Mouse (Mus musculus): ENCODE measurements at regions not wholly inside any gene's neighbourhood (a gene's known extent, or its start where the extent isn't known, plus 50 kb on each side); places are given as distances from the start of the nearest gene placed in this dataset.

GRCm38 (mm10) chr16:50700811-50701517 lies 110.0 kb upstream of the Ccdc54 start:
- DNase-seq = no peak

- no peak for DNase-seq
Observed at GRCm38 (mm10) chr16:50700123-50700522, 109.2 kb upstream of the Ccdc54 start.

GRCm38 (mm10) chr16:50697722-50698121 lies 106.8 kb upstream of the Ccdc54 start:
- DNase-seq = no peak

- no peak for DNase-seq
Observed at GRCm38 (mm10) chr16:50696052-50696451, 105.1 kb upstream of the Ccdc54 start.

GRCm38 (mm10) chr16:50694045-50694444 lies 103.1 kb upstream of the Ccdc54 start:
- no peak for DNase-seq

GRCm38 (mm10) chr16:50690818-50691217 lies 99.9 kb upstream of the Ccdc54 start:
- DNase-seq = no peak

GRCm38 (mm10) chr16:50689525-50689924 lies 98.6 kb upstream of the Ccdc54 start:
- DNase-seq = no peak

GRCm38 (mm10) chr16:50688818-50689506 lies 98.0 kb upstream of the Ccdc54 start:
- no peak for DNase-seq

GRCm38 (mm10) chr16:50679698-50680097 lies 88.7 kb upstream of the Ccdc54 start:
- DNase-seq = no peak

- no peak for DNase-seq
Observed at GRCm38 (mm10) chr16:50673339-50673738, 82.4 kb upstream of the Ccdc54 start.

GRCm38 (mm10) chr16:50672713-50673112 lies 81.8 kb upstream of the Ccdc54 start:
- DNase-seq = no peak

GRCm38 (mm10) chr16:50671170-50671569 lies 80.2 kb upstream of the Ccdc54 start:
- no peak for DNase-seq

- no peak for DNase-seq
Observed at GRCm38 (mm10) chr16:50664240-50664639, 73.3 kb upstream of the Ccdc54 start.

Data from cerebellum, adult 9-11 months (tissue).